ENCODE assay signal across 10 mouse cellular contexts in genomic region chr2:92726640-92727039, GRCm38 (mm10).
A peak's percentile ranks its signal among the peaks of the same experiment; 100 is the strongest.
DNase-seq lines count a peak whose midpoint lies in the region; ATAC-seq and TF ChIP-seq lines count a peak whose summit lies in the region.
"Had no signal": no experiment of that assay in that cellular context is flagged by ENCODE, and none has a peak within 500 bp of the region (broad histone marks: within the 10 kb centered on the region; RNA-seq: fewer than 3 reads in every experiment).

No protein-coding gene starts in this region.

- no peaks in the 10 kb centered on the region for H3K27me3 ChIP-seq in kidney, postnatal 0 days (ENCODE audit: insufficient read depth, low read length)
- H3K27me3 ChIP-seq in embryonic facial prominence, embryonic 10.5 days (replicated peaks; ENCODE audit: low read depth, poor library complexity, severe bottlenecking): no peaks in the 10 kb centered on the region
- H3K27me3 ChIP-seq in midbrain, embryonic 15.5 days (replicated peaks): no peaks in the 10 kb centered on the region

- H3K4me1 ChIP-seq in kidney, postnatal 0 days (replicated peaks; ENCODE audit: insufficient read depth, low read length): 0 out of 2 replicates have a peak, but pooled peaks cover 6% of the 10 kb centered on the region
- H3K4me1 ChIP-seq in embryonic facial prominence, embryonic 10.5 days: peaks cover 20% of the 10 kb centered on the region
- H3K4me1 ChIP-seq in midbrain, embryonic 15.5 days: peaks cover 29% of the 10 kb centered on the region

- 70% methylated on average over 7 of the region's 7 CpGs for WGBS in kidney, postnatal 0 days
- 61% methylated on average over 7 of the region's 7 CpGs for WGBS in embryonic facial prominence, embryonic 10.5 days
- 29% methylated on average over 7 of the region's 7 CpGs for WGBS in midbrain, embryonic 15.5 days

- ATAC-seq in kidney, postnatal 0 days (replicated peaks; ENCODE audit: low FRiP score, low read depth): no peak
- peak; percentile 34; the same call in 1 of the 2 replicates for ATAC-seq in midbrain, embryonic 15.5 days (replicated peaks)

- DNase-seq in kidney, postnatal 0 days (ENCODE audit: low spot score): peak; percentile 29
- DNase-seq in kidney, postnatal 25 days: no peak
- DNase-seq in embryonic facial prominence, embryonic 10.5 days (ENCODE audit: low spot score): peak; percentile 21
- peak; percentile 25 to 42 for DNase-seq in heart, postnatal 10 days
- no peak for DNase-seq in layer of hippocampus, adult 9-11 months
- DNase-seq in right cerebral cortex, adult 18-20 months: no peak
- DNase-seq in ovary, postnatal 14 days (ENCODE audit: low spot score): no peak
- DNase-seq: cerebellum, adult 9-10 months; spleen, adult 18-20 months had no signal

- intact Hi-C loops in heart, postnatal 10 days (cut with DNase I): no loop called here

- H3K4me2 ChIP-seq in kidney, postnatal 0 days (ENCODE audit: low read length): no peak overlapping the region
- H3K4me2 ChIP-seq in midbrain, embryonic 15.5 days: no peak overlapping the region

- H3K9me3 ChIP-seq in kidney, postnatal 0 days (replicated peaks; ENCODE audit: low read length): no peaks in the 10 kb centered on the region
- H3K9me3 ChIP-seq in embryonic facial prominence, embryonic 10.5 days: no peaks in the 10 kb centered on the region
- no peaks in the 10 kb centered on the region for H3K9me3 ChIP-seq in midbrain, embryonic 15.5 days

- no peak overlapping the region for H3K4me3 ChIP-seq in kidney, postnatal 0 days (replicated peaks; ENCODE audit: low read depth, low read length)
- no peak overlapping the region for H3K4me3 ChIP-seq in embryonic facial prominence, embryonic 10.5 days
- H3K4me3 ChIP-seq in midbrain, embryonic 15.5 days: no peak overlapping the region

- H3K9ac ChIP-seq in kidney, postnatal 0 days (ENCODE audit: low read depth, low read length): no peak overlapping the region
- H3K9ac ChIP-seq in midbrain, embryonic 15.5 days: no peak overlapping the region

- no peaks in the 10 kb centered on the region for H3K36me3 ChIP-seq in kidney, postnatal 0 days (ENCODE audit: insufficient read depth, low read length)
- no peaks in the 10 kb centered on the region for H3K36me3 ChIP-seq in embryonic facial prominence, embryonic 10.5 days (replicated peaks)
- H3K36me3 ChIP-seq in midbrain, embryonic 15.5 days (replicated peaks): no peaks in the 10 kb centered on the region

- H3K27ac ChIP-seq in kidney, postnatal 0 days: no peak overlapping the region
- H3K27ac ChIP-seq in embryonic facial prominence, embryonic 10.5 days (replicated peaks): peak overlapping the region; percentile 53
- H3K27ac ChIP-seq in midbrain, embryonic 15.5 days: peak overlapping the region; percentile 63

- no peak for TF ChIP-seq CTCF in kidney, postnatal 0 days (IDR thresholded peaks at IDR 0.05; ENCODE audit: low read depth)

Comparison
In these comparisons a context has a peak if more than half of its experiments do, and no peak if none do; other contexts are left out.
1. DNase-seq: peak in kidney, postnatal 0 days (single experiment), embryonic facial prominence, embryonic 10.5 days (single experiment) and heart, postnatal 10 days (2 of 2); none in kidney, postnatal 25 days (0 of 2), layer of hippocampus, adult 9-11 months (single experiment), right cerebral cortex, adult 18-20 months (single experiment) and ovary, postnatal 14 days (single experiment).